Mouse (Mus musculus): ENCODE measurements around the gene Fam50a.

GRCm38 (mm10) chrX:74281041-74281731 lies 31.6 kb upstream of the Fam50a start:
- TF ChIP-seq POLR2A (IDR thresholded peaks at IDR 0.05; ENCODE audit: insufficient read depth, low read depth, low read length) = no peak
- no peak for TF ChIP-seq CTCF (IDR thresholded peaks at IDR 0.05; ENCODE audit: insufficient read depth, low read depth, low read length)
